In genomic region chr1:162449161-162449909, GRCm38 (mm10) we compare ENCODE assay signal across 31 mouse cellular contexts. TPM values are rescaled to one million over a fixed set of nuclear protein-coding genes. Genes with fewer than 3 reads are reported as not detected.
DNase-seq lines count a peak whose midpoint lies in the region; ATAC-seq and TF ChIP-seq lines count a peak whose summit lies in the region.
"Had no signal": no experiment of that assay in that cellular context is flagged by ENCODE, and none has a peak within 500 bp of the region (broad histone marks: within the 10 kb centered on the region; RNA-seq: fewer than 3 reads in every experiment).

No protein-coding gene starts in this region.

- H3K36me3 ChIP-seq in forebrain, embryonic 16.5 days (ENCODE audit: control insufficient read depth, insufficient read depth), result no peaks in the 10 kb centered on the region
- no peaks in the 10 kb centered on the region for H3K36me3 ChIP-seq in forebrain, embryonic 12.5 days (replicated peaks)
- H3K36me3 ChIP-seq in liver, embryonic 14.5 days (replicated peaks; ENCODE audit: control insufficient read depth, insufficient read depth, low read depth), result no peaks in the 10 kb centered on the region
- H3K36me3 ChIP-seq: limb, embryonic 10.5 days; limb, embryonic 15.5 days; lung, embryonic 15.5 days; midbrain, embryonic 12.5 days; neural tube, embryonic 12.5 days had no signal

- H3K9ac ChIP-seq in forebrain, embryonic 16.5 days (replicated peaks; ENCODE audit: low read depth, low read length), result no peak overlapping the region
- H3K9ac ChIP-seq in forebrain, embryonic 12.5 days, result no peak overlapping the region
- no peak overlapping the region for H3K9ac ChIP-seq in liver, embryonic 14.5 days (replicated peaks)
- H3K9ac ChIP-seq: hindbrain, embryonic 14.5 days; limb, embryonic 15.5 days; lung, embryonic 15.5 days; midbrain, embryonic 12.5 days; neural tube, embryonic 12.5 days had no signal

- no peaks in the 10 kb centered on the region; the same call in 1 of the 2 replicates for H3K9me3 ChIP-seq in forebrain, embryonic 16.5 days (ENCODE audit: control insufficient read depth, low read length)
- no peaks in the 10 kb centered on the region for H3K9me3 ChIP-seq in forebrain, embryonic 12.5 days
- no peaks in the 10 kb centered on the region for H3K9me3 ChIP-seq in liver, embryonic 14.5 days (ENCODE audit: control insufficient read depth, low read length)
- H3K9me3 ChIP-seq: limb, embryonic 10.5 days; limb, embryonic 15.5 days; lung, embryonic 15.5 days; megakaryocyte, embryonic 14.5 days; midbrain, embryonic 12.5 days; neural tube, embryonic 12.5 days had no signal

- DNase-seq in liver, result peak; percentile 14
- DNase-seq in liver, embryonic 14.5 days (ENCODE audit: low read depth in 3 of 3, low spot score in 3 of 3), result peak; percentile 10 to 18 (median 14)
- DNase-seq in B cell, adult 2 months, result no peak
- DNase-seq in cerebellum, adult 8-10 months, result no peak
- DNase-seq in cerebellum, postnatal 10 days, result no peak
- DNase-seq: adrenal gland, postnatal 25 days; cerebellum, adult 18-20 months; cerebellum, postnatal 36 days; gastrocnemius, adult 2 months; gastrocnemius, postnatal 36 days; heart, adult 18-20 months; heart, postnatal 4 days; kidney, adult 2 months; kidney, postnatal 36 days; layer of hippocampus, postnatal 36 days; lung, postnatal 4 days; right cerebral cortex, adult 18-20 months; thymus, adult 18-20 months; thymus, postnatal 25 days had no signal

- H3K4me2 ChIP-seq in forebrain, embryonic 16.5 days (ENCODE audit: low read length), result no peak overlapping the region
- no peak overlapping the region for H3K4me2 ChIP-seq in forebrain, embryonic 12.5 days
- no peak overlapping the region for H3K4me2 ChIP-seq in liver, embryonic 14.5 days (ENCODE audit: low read depth)
- H3K4me2 ChIP-seq: heart, embryonic 11.5 days; hindbrain, embryonic 14.5 days; limb, embryonic 15.5 days; lung, embryonic 15.5 days; midbrain, embryonic 12.5 days; neural tube, embryonic 12.5 days had no signal

- peaks cover 4% of the 10 kb centered on the region; the same call in 1 of the 2 replicates for H3K4me1 ChIP-seq in forebrain, embryonic 16.5 days (replicated peaks; ENCODE audit: control insufficient read depth, insufficient read depth, low read length)
- no peaks in the 10 kb centered on the region; the same call in 1 of the 2 replicates for H3K4me1 ChIP-seq in forebrain, embryonic 12.5 days
- 0 out of 4 replicates have a peak, but pooled peaks cover 0 to 3% of the 10 kb centered on the region in 2 experiments for H3K4me1 ChIP-seq in liver, embryonic 14.5 days (replicated peaks; ENCODE audit: control insufficient read depth in 2 of 2, insufficient read depth in 2 of 2, low read length in 1 of 2)
- H3K4me1 ChIP-seq: megakaryocyte, embryonic 14.5 days; midbrain, embryonic 12.5 days had no signal

- no peaks in the 10 kb centered on the region for H3K27me3 ChIP-seq in forebrain, embryonic 16.5 days (replicated peaks; ENCODE audit: control insufficient read depth, insufficient read depth, low read length)
- no peaks in the 10 kb centered on the region for H3K27me3 ChIP-seq in forebrain, embryonic 12.5 days
- no peaks in the 10 kb centered on the region for H3K27me3 ChIP-seq in liver, embryonic 14.5 days (ENCODE audit: control insufficient read depth, insufficient read depth, low read length)
- H3K27me3 ChIP-seq: limb, embryonic 15.5 days; lung, embryonic 15.5 days; megakaryocyte, embryonic 14.5 days; midbrain, embryonic 12.5 days; neural tube, embryonic 12.5 days had no signal

- H3K4me3 ChIP-seq in forebrain, embryonic 16.5 days (replicated peaks; ENCODE audit: low read length), result no peak overlapping the region
- H3K4me3 ChIP-seq in forebrain, embryonic 12.5 days (replicated peaks), result no peak overlapping the region
- H3K4me3 ChIP-seq in liver, embryonic 14.5 days (ENCODE audit: insufficient read depth in 1 of 2, low read depth in 2 of 2, low read length in 2 of 2), result no peak overlapping the region
- H3K4me3 ChIP-seq: gastrocnemius, adult 2 months; limb, embryonic 10.5 days; limb, embryonic 15.5 days; lung, embryonic 15.5 days; megakaryocyte, embryonic 14.5 days; midbrain, embryonic 12.5 days; myocyte; neural tube, embryonic 12.5 days had no signal

- whole genome bisulfite sequencing in forebrain, embryonic 16.5 days, result 75% methylated on average over 3 of the region's 3 CpGs
- 82% methylated on average over 3 of the region's 3 CpGs for WGBS in forebrain, embryonic 12.5 days
- 40% methylated on average over 3 of the region's 3 CpGs for WGBS in liver, embryonic 14.5 days (ENCODE audit: insufficient replicate concordance)

- TF ChIP-seq CTCF in liver, embryonic 14.5 days (IDR thresholded peaks at IDR 0.05; ENCODE audit: low read depth), result no peak

- no peak overlapping the region for H3K27ac ChIP-seq in forebrain, embryonic 16.5 days (ENCODE audit: low read length)
- H3K27ac ChIP-seq in forebrain, embryonic 12.5 days, result no peak overlapping the region
- H3K27ac ChIP-seq in liver, embryonic 14.5 days, result no peak overlapping the region
- H3K27ac ChIP-seq: gastrocnemius, adult 2 months; hindbrain, embryonic 14.5 days; limb, embryonic 10.5 days; limb, embryonic 15.5 days; lung, embryonic 15.5 days; midbrain, embryonic 12.5 days; neural tube, embryonic 12.5 days; stomach, postnatal 0 days had no signal

- ATAC-seq in forebrain, embryonic 16.5 days, result peak; percentile 45; the same call in 1 of the 2 replicates
- no peak for ATAC-seq in forebrain, embryonic 12.5 days (ENCODE audit: low FRiP score)
- ATAC-seq in liver, embryonic 14.5 days (ENCODE audit: insufficient read depth), result peak; percentile 55; the same call in 1 of the 2 replicates

- TF ChIP-seq EP300 in liver, embryonic 14.5 days (IDR thresholded peaks at IDR 0.05; ENCODE audit: low read depth), result no peak

RNA-seq across cellular contexts. Expression of gene Dnm3, which starts 28.5 kb away (rescaled TPM):
- 32.3 and 41.8 TPM in 2 replicates for polyA plus RNA-seq in forebrain, embryonic 16.5 days (2015; fragmentation: Nextera tagmentation; extraction: Ambion mirVana)
- polyA plus RNA-seq in forebrain, embryonic 12.5 days (2016; fragmentation: Nextera tagmentation; extraction: Ambion mirVana), result 12.1 and 13.0 TPM in 2 replicates
- polyA plus RNA-seq in liver, embryonic 14.5 days (2012; rRNA removed), result 0.61 and 0.65 TPM in 2 replicates
- polyA plus RNA-seq in liver, embryonic 14.5 days (2014; fragmentation: Nextera tagmentation; extraction: Ambion mirVana), result 0.90 and 0.96 TPM in 2 replicates

Comparison
In these comparisons a context has a peak if more than half of its experiments do, and no peak if none do; other contexts are left out.
1. DNase-seq: peak in liver (single experiment) and liver, embryonic 14.5 days (3 of 3); none in B cell, adult 2 months (0 of 2), cerebellum, adult 8-10 months (single experiment) and cerebellum, postnatal 10 days (0 of 2).